In the genomic region with DNA sequence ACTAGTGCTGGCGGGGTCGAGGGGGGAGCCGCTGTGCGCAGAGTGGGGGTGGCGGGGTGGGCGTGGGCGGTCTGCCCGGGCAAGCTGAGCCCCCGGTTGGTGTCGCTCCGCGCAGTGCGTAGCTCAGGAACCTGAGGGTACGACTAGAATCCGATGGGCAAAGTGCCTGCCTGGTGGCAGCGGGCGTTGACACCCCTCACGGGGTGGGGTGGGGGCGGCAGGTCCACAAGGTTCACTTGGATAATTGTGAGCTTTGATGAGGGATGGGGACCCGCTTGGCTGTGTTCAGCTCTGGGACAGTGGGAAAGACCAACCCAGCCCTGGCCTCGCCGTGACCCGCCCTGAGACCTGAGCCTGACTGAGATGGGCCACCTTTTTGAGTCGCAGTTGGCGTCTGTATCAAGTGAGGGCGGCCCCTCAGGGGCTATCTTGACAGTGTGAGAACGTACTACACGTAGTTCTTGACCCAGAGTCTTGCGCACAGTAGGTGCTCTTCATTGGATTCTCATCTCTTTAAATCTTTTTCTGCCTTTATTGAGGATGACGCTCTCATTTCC, we compare ENCODE assay signal across 8 mouse cellular contexts. TPM values are rescaled to one million over a fixed set of nuclear protein-coding genes. Genes with fewer than 3 reads are reported as not detected.
DNase-seq lines count a peak whose midpoint lies in the region; ATAC-seq and TF ChIP-seq lines count a peak whose summit lies in the region.

No protein-coding gene starts in this region.

- H3K4me2 ChIP-seq in heart, postnatal 0 days (ENCODE audit: low read depth, low read length): peak overlapping the region; percentile 76
- H3K4me2 ChIP-seq in midbrain, embryonic 12.5 days (replicated peaks): peak overlapping the region; percentile 91

- H3K9me3 ChIP-seq in heart, postnatal 0 days (replicated peaks; ENCODE audit: control insufficient read depth, low read length): no peaks in the 10 kb centered on the region
- H3K9me3 ChIP-seq in limb, embryonic 10.5 days (replicated peaks): no peaks in the 10 kb centered on the region
- no peaks in the 10 kb centered on the region for H3K9me3 ChIP-seq in midbrain, embryonic 12.5 days

- DNase-seq in testis, postnatal 14 days (ENCODE audit: low spot score): no peak
- DNase-seq in cerebellum, postnatal 14 days: peak; percentile 63 to 69
- no peak for DNase-seq in heart, postnatal 0 days (ENCODE audit: low spot score)
- DNase-seq in limb, embryonic 10.5 days (ENCODE audit: low spot score): peak; percentile 70
- DNase-seq in thymus, postnatal 14 days: peak; percentile 77
- DNase-seq in layer of hippocampus, adult 8-10 months (ENCODE audit: low spot score in 2 of 2): no peak

- no peak for ATAC-seq in heart, postnatal 0 days (ENCODE audit: insufficient read depth, low read depth)
- ATAC-seq in midbrain, embryonic 12.5 days (ENCODE audit: low FRiP score, low read depth): peak; percentile 24

- no peaks in the 10 kb centered on the region for H3K36me3 ChIP-seq in testis, adult 2 months (ENCODE audit: control insufficient read depth, insufficient read depth, low read length)
- H3K36me3 ChIP-seq in heart, postnatal 0 days (replicated peaks; ENCODE audit: control insufficient read depth, insufficient read depth, low read length): no peaks in the 10 kb centered on the region
- no peaks in the 10 kb centered on the region for H3K36me3 ChIP-seq in limb, embryonic 10.5 days
- no peaks in the 10 kb centered on the region for H3K36me3 ChIP-seq in midbrain, embryonic 12.5 days

- no peaks in the 10 kb centered on the region for H3K27me3 ChIP-seq in testis, adult 2 months (ENCODE audit: control insufficient read depth, insufficient read depth, low read length)
- no peaks in the 10 kb centered on the region for H3K27me3 ChIP-seq in heart, postnatal 0 days (ENCODE audit: control insufficient read depth, insufficient read depth, low read length)
- H3K27me3 ChIP-seq in limb, embryonic 10.5 days (ENCODE audit: low read depth, poor library complexity, severe bottlenecking): no peaks in the 10 kb centered on the region
- peaks cover 6% of the 10 kb centered on the region for H3K27me3 ChIP-seq in midbrain, embryonic 12.5 days

- TF ChIP-seq CTCF in testis, adult 2 months (IDR thresholded peaks at IDR 0.05; ENCODE audit: control insufficient read depth, insufficient read depth, insufficient replicate concordance, low read depth, low read length): no peak
- no peak; the same call in 1 of the 2 replicates for TF ChIP-seq CTCF in heart, postnatal 0 days (IDR thresholded peaks at IDR 0.05; ENCODE audit: low read depth)

- TF ChIP-seq EP300 in heart, postnatal 0 days (IDR thresholded peaks at IDR 0.05; ENCODE audit: low read depth): no peak

- peaks cover 8% of the 10 kb centered on the region for H3K4me1 ChIP-seq in testis, adult 2 months (ENCODE audit: control insufficient read depth, insufficient read depth, low read length)
- H3K4me1 ChIP-seq in heart, postnatal 0 days (ENCODE audit: control insufficient read depth, insufficient read depth): peaks cover 18% of the 10 kb centered on the region; the same call in 1 of the 2 replicates
- peaks cover 57% of the 10 kb centered on the region for H3K4me1 ChIP-seq in limb, embryonic 10.5 days
- H3K4me1 ChIP-seq in midbrain, embryonic 12.5 days: peaks cover 34% of the 10 kb centered on the region

- H3K9ac ChIP-seq in heart, postnatal 0 days (replicated peaks; ENCODE audit: low read depth, low read length): peak overlapping the region; percentile 63
- peak overlapping the region; percentile 73 for H3K9ac ChIP-seq in midbrain, embryonic 12.5 days (replicated peaks)

- peak overlapping the region; percentile 85 for H3K4me3 ChIP-seq in testis, adult 2 months (ENCODE audit: control insufficient read depth, low read depth, low read length)
- H3K4me3 ChIP-seq in heart, postnatal 0 days (ENCODE audit: low read depth, low read length): peak overlapping the region; percentile 65
- H3K4me3 ChIP-seq in limb, embryonic 10.5 days: peak overlapping the region; percentile 83
- peak overlapping the region; percentile 75 for H3K4me3 ChIP-seq in midbrain, embryonic 12.5 days

- under 1% methylated on average over 30 of the region's 30 CpGs for WGBS in heart, postnatal 0 days
- WGBS in limb, embryonic 10.5 days: under 1% methylated on average over 30 of the region's 30 CpGs
- WGBS in midbrain, embryonic 12.5 days: under 1% methylated on average over 30 of the region's 30 CpGs

- H3K27ac ChIP-seq in testis, adult 2 months (ENCODE audit: control insufficient read depth, insufficient read depth, low read depth, low read length): no peak overlapping the region
- peak overlapping the region; percentile 21 for H3K27ac ChIP-seq in heart, postnatal 0 days (ENCODE audit: low read depth)
- peak overlapping the region; percentile 89 for H3K27ac ChIP-seq in limb, embryonic 10.5 days
- no peak overlapping the region for H3K27ac ChIP-seq in midbrain, embryonic 12.5 days (replicated peaks)

- TF ChIP-seq POLR2A in testis, adult 2 months (IDR thresholded peaks at IDR 0.05; ENCODE audit: control insufficient read depth, low read depth, low read length): no peak

RNA-seq across cellular contexts. Expression of a gene that starts 0.7 kb away (rescaled TPM):
- 15.1 and 16.1 TPM in 2 replicates for polyA plus RNA-seq in testis, adult 2 months (2012; rRNA removed)
- 14.8 and 19.1 TPM in 2 replicates for total RNA-seq in heart, postnatal 0 days (2014; rRNA removed; ENCODE audit: low replicate concordance)
- 21.9 and 22.5 TPM in 2 replicates for polyA plus RNA-seq in heart, postnatal 0 days (2015; fragmentation: Nextera tagmentation; extraction: Ambion mirVana)
- polyA plus RNA-seq in limb, embryonic 10.5 days (2016; fragmentation: Nextera tagmentation; extraction: Ambion mirVana): 34.2 and 35.3 TPM in 2 replicates
- 33.9 and 35.6 TPM in 2 replicates for polyA plus RNA-seq in midbrain, embryonic 12.5 days (2016; fragmentation: Nextera tagmentation; extraction: Ambion mirVana)
- 10 to 100 TPM; 61.9 to 68.4 (median 66.1) TPM for total RNA-seq in layer of hippocampus, adult 8-10 months (2022)

Comparison
In these comparisons a context has a peak if more than half of its experiments do, and no peak if none do; other contexts are left out.
1. H3K27ac ChIP-seq: peak in heart, postnatal 0 days (single experiment) and limb, embryonic 10.5 days (single experiment); none in testis, adult 2 months (single experiment) and midbrain, embryonic 12.5 days (single experiment).
2. DNase-seq: peak in cerebellum, postnatal 14 days (2 of 2), limb, embryonic 10.5 days (single experiment) and thymus, postnatal 14 days (single experiment); none in testis, postnatal 14 days (single experiment), heart, postnatal 0 days (single experiment) and layer of hippocampus, adult 8-10 months (0 of 2).
3. Peak in every context shown above with its lines, with median percentiles within 50 percentile points of each other: H3K4me3 ChIP-seq.